Mouse (Mus musculus) neural tube, embryonic 10.5 days (tissue): ENCODE data around the gene Dus2.
"Not testable (repeated sequence)": the region's sequence is repeated elsewhere in the genome, so short reads cannot be mapped to it uniquely, and the experiment has no call there.

Experiments used
- DNase-seq: peaks from one replicate; pipeline ENCODE4 v3.0.0-alpha.2; 2017; ENCODE audit warnings: low spot score; ENCODE audit errors: extremely low spot score

The Dus2 gene

DNA sequence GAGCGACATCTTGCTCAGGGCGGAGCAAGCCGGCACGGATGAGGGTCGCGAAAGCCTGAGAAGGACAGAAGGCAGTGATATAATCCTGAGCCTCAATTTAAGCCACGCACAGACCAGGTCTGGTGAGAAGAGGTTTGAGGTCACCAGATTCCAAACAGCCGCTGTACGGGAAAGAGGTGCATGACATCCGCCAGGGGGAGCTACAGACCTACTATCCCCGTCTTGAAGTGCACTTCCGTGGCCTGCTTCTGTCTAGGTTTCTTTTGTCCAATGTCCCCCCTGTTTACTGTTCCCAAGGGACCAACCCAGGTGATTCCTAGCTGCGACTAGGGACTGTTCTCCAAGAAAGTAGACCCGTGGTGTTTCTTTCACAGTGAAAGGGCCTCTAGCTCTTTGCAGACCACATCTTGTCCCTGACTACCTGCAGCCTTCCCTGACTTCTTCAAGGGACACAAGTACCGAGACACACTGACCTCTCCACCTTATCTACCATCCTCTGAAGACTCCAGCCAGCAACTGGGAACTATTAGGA, at the start of gene Dus2:
Gene Dus2 (plus strand): TSS at position 482 of the 532 bp plus-strand sequence.
- DNase-seq = peak; percentile 79

DNA sequence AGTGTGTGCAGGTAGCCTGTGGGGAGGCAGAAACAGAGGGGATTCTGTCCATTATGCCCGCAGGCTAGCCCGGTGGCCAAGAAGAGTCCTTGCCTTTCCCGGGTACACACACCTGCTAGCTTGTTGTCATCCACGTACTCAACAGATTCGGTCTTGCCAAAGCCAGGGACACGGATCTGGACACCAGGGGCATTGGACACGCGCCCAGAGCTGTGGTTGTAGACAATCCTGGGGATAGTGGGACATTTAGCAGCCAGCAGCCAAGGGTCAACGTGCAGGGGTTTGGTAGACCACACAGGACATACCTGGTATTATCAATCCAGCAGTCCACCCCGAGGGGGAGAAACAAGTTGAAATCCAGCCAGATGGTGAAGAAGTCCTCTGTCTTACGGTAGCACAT, 49.1 kb upstream of the Dus2 start:
- DNase-seq = no peak

DNA sequence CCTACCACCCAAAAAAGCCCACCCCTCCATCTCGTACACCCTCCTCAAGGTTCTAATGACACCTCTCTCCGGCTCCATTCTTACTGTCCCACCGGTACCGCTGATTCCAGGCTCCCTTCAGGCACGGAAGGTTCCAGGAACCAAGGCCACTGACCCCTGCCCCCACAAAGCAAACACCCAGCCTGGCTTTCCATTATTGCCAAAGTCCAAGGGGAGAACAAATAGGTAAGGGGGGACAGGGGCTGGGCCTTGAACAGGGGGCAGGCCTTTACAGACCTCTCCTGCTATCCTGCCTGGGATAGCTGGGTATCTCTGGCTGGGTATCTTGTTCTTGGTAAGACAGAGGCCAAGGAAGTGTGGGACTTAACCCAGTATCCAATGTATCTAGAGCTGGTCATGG, 48.6 kb upstream of the Dus2 start:
- no peak for DNase-seq

DNA sequence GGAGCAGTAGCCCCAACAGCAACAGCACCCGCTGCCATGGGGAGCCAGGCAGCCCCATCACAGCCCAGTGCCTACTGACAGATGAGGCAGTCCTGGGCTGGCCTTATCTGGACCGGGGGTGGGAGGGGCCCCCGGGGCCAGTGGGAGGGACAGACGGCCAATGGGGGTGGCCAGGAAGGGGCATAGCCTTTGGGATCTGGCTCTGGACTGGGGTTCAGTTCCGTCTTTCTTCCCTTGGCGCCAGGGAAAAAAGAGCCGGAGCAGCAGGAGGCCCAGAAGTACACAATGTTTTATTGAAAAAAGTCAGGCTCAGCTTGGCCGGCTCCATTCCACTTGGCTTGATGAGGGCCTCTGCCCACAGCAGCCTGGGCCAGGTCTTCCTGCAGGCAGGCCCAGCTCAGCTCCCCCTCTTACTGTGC, 47.8 kb upstream of the Dus2 start, which contains the start of gene Lcat:
Gene Lcat (minus strand): TSS at position 62 of the 419 bp plus-strand sequence.
- DNase-seq = no peak

DNA sequence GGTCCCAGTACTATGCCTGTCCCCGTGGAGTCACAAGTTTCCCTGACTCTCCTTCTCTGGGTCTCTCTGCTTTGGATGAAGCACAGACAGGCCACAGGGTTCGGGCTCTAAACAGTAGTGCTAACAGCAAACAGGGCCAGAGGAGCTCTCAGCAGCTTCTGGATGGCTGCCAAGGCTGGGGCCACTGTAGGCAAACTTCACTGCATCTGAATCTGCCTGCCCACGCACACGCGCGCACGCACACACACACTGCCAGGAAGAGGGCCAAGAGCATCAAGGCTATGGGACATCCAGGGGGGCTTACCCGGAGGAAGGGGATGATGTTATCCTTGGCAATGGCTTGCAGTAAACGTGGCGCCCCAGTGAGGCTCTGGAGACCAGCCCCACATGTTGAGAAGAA, 41.8 kb upstream of the Dus2 start:
- no peak for DNase-seq

DNA sequence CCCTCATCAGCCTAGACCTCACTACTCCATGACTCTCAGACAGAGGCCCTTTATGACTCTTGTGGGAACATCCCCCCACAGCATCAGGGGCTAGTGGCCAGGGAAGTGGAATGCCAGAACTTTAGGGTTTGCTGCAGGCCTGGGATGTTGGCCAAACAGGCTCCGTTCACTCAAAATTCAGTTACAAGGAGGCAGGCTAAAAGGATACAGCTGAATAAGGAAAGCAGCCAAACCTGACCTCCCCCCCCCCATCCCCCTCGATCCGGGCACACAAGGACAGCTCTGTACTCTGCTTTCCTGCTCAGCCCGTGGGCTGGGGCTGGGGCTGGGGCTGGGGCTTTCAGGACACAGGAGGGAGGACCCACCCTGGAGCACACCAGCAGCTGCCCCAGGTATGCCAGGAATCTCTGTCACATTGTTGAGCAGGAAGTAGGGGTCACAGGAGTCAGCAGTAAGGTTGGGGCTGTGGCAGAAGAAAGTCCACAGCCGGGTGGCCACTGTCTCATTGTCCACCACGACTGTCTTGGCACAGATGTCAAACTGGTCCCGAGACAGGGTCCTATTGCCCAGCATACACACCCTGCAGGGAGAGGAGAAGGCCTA, 40.0 kb upstream of the Dus2 start:
- no peak for DNase-seq

DNA sequence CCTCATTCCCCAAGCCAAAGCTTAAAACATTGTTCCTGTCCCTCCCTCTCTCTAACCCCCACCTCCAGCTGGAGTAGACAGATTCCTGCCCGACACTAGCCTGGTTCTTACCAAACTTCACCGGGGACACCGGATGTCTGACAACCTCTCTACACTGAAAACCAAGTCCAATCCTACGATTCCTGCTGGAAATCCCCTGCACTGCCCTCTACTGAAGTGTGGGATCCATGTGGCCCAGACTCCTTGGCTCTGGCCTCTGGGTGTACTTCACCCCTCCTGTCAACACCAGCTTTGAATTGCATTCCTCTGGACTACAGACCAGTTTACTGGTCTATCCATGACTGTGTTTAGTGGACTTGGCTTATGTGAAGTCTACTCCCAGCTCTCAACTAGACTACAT, 34.6 kb upstream of the Dus2 start:
- no peak for DNase-seq

DNA sequence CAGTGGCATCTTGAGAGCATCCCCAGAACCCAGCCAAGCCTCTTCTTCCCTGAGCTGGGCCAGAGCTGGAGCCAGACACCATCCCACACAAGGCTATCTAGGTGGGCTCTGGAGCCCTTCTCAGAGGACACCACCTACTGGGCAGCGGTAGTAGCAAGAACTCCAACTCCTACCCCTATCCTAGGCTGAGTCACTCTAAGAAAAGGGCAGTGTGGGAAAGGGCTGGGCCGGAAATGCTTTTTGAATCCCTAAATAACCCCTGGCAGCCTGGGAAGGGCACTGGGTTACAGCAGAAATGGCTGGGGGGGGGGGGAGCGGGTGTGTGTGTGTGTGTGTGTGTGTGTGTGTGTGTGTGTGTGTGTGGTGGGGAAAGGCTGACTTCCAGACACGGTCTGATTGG, 33.3 kb upstream of the Dus2 start:
- no peak for DNase-seq

DNA sequence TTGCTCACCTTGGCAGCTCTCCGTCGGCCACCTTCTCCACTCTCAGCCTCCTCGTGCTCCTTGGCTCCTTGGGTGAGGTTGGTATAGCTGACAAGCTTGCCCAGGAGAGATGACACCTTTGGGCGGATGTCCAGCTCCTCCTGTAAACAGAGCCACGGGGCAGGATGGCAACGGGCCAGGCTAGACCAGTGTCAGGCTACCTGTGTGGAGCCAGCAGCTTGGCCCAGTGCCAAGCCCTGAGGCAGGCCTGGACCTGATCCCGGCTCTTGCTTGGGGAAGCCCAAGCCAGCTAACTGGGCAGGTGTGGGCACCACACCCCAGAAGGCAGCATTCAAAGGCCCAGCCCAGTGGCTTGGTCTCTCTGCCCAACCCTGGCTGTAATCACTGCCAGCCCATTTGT, 31.8 kb upstream of the Dus2 start:
- no peak for DNase-seq

DNA sequence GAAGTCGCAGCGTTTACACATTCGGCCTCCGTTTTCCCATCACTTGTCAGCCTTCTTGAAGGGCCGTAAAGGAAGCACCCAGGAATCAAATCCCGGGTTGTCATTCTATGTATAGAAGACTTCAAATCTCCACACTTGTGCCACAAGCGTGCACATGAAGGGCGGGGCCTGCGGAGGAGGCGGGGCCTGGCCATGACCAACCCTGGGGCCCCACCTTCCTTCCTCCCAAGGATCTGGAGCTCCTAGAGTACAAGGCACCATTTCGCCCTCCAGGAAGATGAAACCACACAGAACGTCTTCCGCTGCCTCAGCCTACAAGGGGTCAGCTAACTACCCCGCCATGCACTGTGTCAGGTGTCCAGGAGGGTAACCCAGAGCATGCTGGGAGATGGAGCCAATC, 30.0 kb upstream of the Dus2 start:
- no peak for DNase-seq

DNA sequence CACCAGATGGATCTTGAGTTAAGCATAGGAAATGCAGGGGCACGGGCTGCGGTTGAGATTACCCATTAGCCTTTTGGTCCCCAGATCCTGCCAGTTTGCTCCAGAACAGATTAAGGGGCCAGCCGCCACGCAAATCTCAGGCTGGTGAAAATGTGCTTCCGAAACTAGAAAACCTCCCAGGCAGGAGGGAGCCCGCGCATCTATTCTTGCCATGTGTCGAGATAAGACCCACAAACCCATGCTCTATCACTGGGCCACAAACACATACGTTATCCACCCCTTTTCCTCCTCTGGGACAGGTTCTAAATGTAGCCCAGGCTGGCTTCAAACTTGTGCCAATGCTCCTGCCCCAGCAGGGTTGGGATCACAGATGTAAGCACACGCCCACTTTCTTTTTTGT, 29.6 kb upstream of the Dus2 start:
- DNase-seq = no peak

DNA sequence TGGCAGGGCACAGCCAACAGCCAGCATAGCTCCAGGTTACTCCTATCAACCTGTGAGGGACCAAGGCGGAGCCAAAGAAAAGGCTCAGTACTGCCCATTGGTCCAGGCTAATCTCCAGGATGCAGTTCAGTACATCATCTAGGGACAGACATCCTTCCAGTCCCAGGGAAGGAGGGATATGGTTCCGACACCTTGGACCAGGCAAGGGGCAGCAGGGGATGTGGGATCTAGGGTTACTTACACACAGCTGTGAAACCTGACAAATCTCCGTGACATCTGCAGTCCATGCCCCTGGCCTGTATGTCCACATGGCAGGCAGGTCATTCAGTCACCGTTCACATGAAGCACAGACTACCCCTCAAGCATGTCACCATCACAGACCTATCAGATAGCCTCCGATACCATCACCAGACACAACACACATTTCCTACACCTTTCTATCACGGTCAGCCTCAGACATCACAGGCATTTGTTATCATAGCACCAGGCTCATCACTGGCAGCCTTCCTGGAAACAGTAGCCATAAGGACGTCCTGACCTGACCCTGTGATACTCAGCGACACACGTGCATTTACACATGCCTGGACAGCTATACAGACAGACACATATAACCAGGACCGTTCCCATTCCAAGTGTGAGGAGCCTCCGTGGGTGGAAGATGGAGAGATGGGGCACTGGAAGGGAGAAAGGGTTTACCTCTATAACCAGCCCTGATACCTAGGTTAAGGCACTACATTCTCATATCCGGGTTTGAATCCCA, 26.5 kb upstream of the Dus2 start:
- no peak for DNase-seq

DNA sequence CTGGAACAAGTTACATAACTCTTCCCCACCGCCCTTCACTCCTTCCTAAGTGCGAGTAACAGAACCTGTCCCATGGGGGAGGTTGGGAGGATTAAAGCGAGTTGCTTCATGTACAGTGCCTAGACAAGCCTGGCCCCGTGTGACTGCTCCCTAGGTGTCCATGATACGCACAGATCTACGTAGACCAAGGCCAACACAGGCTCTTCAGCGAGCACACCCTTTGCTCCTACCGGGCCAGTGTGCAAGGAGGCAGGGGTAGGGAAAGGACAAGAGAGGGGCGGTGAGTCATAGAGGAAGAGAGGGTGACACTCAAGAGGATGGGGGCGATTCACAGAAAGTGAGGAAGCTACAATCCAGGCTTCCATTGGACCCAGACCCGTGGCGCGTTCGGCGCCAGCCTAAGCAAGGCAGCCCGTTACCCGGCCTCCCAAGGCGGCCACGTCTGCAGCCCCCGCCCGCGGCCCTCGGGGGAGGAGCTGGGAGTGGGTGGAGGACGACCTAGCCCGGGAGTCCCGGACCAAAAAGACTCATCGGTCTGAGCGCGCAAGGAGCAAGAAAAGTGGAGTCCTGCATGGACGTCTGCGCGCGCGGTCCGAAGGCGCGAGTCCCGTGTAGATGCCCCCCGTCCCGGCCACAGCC, 25.8 kb upstream of the Dus2 start:
- DNase-seq = no peak

DNA sequence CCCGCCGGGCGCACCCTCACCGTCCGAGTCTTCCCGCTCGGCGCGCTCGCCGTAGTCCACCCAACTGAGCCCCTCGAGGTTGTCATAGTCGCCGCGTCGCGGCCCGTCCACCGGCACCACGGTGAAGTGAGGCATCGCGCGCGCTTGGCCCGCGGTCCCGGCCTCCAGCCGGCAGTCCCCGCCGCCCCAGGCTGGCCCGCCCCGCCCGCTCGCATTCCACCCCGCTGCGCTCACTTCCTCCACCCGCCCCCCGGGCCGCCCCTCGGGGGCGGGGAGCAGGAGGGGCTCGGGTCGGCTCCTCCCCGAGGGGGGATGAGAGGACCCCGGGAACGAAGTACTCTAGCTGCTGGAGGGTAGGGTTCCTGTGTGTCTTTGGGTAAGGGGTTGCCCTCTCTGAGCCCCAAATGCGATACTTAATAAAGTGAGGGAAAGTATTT, 25.2 kb upstream of the Dus2 start, which contains the start of gene Slc12a4:
Gene Slc12a4 (minus strand): TSS at position 193 of the 437 bp plus-strand sequence.
- DNase-seq = peak; percentile 80

DNA sequence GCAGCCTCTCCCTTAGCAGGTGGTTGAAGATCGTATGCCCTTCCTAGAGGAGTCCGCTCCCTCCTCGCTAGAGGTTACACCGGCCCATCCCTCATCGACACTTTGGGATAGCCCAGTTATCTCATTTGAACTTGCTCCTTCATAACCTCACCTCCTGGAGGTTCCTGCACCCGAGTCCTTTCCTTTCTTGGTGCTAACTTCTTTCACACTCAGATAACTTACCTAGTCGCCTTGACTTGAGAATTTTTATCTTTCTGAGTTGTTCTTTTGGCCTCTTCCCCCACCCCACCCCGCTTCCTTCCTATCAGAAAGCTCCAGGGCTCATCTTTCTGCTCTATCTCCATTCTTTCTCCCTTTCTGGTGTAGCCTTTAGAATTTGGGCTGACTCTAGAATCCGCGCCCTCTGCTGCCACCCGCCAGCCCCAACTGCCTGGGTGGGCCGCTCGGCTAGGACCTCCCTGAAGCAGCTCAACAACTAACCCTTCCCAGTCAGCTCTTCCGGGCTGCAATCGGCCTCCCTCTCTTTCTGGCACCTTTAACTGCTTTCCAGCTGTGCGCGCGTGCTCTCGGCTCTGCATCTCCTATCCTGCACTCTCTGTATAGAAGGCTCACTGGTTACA, 24.3 kb upstream of the Dus2 start:
- DNase-seq = peak; percentile 65

DNA sequence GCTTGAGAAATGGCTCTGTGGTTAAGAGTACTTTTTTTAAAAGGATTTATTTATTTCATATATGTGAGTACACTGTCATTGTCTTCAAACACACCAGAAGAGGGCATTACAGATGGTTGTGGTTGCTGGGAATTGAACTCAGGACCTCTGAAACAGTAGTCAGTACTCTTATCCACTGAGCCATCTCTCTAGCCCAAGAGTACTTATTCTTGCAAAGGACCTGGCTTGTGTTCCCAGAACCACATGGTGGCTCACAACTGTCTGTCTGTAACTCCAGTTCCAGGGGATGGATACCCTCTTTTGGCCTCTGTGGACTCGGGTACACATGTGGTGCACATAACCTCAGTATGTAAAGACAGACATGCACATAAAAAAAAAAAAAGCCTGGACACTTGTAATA, 21.8 kb upstream of the Dus2 start:
- no peak for DNase-seq

DNA sequence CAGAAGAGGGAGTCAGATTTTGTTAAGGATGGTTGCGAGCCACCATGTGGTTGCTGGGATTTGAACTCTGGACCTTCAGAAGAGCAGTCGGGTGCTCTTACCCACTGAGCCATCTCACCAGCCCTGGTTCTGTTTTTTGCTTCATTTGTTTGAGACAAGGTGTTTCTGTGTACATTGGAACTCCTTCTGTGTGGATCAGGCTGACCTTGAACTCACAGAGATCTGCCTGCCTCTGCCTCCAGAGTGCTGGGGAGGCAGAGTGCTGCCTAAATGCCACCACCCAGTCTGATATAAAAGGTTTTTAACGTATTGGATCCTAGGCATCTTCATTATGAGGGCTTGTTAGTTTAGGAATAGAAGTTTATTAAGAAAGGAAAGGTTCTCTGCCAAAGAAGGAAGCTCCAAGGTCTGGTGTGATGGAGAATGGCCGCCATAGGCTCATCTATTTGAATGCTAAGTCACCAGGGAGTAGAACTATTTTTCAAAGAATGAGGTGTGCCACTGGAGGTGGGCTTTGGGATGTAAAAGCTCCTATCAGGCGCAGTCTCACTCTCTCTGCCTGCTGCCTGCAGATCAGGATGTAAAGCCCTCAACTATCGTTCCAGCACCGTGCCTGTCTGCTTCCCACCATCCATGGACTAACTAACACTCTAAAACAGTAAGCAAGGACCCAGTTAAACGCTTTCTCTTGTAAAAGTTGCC, 20.0 kb upstream of the Dus2 start:
- DNase-seq = no peak

DNA sequence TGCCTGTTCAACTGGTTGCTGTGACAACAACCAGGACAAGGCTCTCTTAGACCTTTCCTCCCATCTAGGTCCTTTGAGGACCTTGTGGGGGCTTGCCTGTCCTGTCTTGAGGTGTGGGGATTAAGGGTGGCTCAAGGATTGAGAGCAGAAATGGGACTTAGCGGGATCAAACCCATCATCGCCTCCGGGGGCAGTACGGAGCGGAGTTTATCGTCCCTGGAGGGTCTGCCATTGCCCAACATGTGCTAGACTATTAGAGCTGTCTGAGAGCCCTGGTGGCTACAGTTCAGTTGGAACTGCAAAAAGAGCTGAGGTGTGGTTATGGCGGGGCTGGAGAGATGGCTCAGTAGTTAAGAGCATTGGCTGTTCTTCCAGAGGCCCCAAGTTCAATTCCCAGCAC, 15.8 kb upstream of the Dus2 start:
- no peak for DNase-seq

DNA sequence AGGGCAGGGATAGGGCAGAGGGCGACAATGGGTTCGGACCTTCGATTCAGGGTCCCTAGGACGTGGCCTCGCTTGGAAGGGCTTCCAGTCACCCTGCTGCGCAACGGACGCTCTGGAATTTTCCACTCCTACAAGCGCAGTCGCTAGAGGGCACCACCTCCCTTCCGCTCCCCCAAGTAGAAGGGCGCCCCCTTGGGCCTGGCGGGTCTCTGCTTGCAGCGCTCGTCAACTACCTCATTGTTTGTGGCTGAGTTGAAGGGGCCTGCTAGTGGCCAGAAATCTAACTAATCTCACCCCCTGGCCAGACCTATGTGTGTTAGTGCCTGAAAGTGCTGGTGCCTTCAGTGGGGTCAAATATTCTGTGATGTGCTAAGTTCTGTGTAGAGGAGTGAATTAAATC, 11.8 kb upstream of the Dus2 start, which contains the start of gene Dpep3:
Gene Dpep3 (minus strand): TSS at position 105 of the 400 bp plus-strand sequence.
- no peak for DNase-seq

DNA sequence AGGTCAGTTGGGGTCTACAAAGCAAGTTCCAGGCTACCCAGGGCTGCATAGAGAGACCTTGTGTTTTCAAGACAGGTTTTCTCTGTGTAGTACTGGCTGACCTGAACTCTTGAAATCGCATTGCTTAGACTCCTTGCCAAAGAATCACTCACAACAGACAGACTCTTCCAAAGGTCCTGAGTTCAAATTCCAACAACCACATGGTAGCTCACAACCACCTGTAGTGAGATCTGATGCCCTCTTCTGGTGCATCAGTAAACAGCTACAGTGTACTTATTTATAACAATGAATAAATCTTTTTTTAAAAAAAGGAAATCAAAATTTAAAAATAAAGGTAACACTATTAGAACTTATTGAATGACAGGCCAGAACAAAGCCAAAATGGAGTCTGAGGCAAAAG, 10.0 kb upstream of the Dus2 start:
- no peak for DNase-seq

DNA sequence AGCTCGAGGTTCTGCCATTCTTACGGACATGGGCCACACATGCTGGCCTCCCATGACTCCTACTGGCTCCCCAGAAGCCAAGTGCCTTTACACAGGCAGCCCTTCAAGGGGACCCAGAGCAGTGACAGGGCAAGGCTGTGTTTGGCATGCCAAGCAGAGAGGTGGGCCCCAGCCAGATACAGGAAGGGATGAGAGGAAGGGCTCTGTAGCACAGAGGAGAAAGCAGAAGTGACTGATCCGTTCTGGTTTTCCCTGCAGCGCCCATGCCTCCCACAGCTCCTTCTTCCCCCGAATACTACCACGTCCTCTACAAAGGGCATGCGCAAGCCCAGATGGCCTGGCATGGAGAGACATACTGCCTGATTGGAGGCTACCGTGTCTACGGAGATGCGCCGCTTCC, 7.7 kb upstream of the Dus2 start:
- not testable (repeated sequence) for DNase-seq
